Mouse (Mus musculus): ENCODE data around the gene Ssx2ip. TPM values are rescaled to one million over a fixed set of nuclear protein-coding genes. Genes with fewer than 3 reads are reported as not detected.

The Ssx2ip gene
- polyA plus RNA-seq, 1 experiment from 2014 or later: 28.8 TPM

- 91% methylated on average over 16 of the region's 16 CpGs for WGBS
- no peak overlapping the region for H3K9ac ChIP-seq (ENCODE audit: low read length)
- H3K4me2 ChIP-seq (ENCODE audit: low read depth): no peak overlapping the region
- no peaks in the 10 kb centered on the region for H3K36me3 ChIP-seq (ENCODE audit: control insufficient read depth, insufficient read depth, low read length)
- H3K4me1 ChIP-seq (ENCODE audit: control insufficient read depth, insufficient read depth, low read length): peaks cover 10% of the 10 kb centered on the region; the same call in 1 of the 2 replicates
- DNase-seq (ENCODE audit: low spot score) (no peak), ATAC-seq (ENCODE audit: insufficient read depth, low FRiP score, low TSS enrichment) (no peak)
- no peak overlapping the region for H3K4me3 ChIP-seq (ENCODE audit: low read depth, low read length)
- H3K27ac ChIP-seq (ENCODE audit: low read depth, low read length): no peak overlapping the region
- H3K27me3 ChIP-seq (ENCODE audit: control insufficient read depth, insufficient read depth, low read length): no peaks in the 10 kb centered on the region
- H3K9me3 ChIP-seq (ENCODE audit: control insufficient read depth, low read length): no peaks in the 10 kb centered on the region
Observed at GRCm38 (mm10) chr3:146407086-146407721, 2.8 kb downstream of the Ssx2ip start.

GRCm38 (mm10) chr3:146410114-146410513, 5.7 kb downstream of the Ssx2ip start:
- H3K4me1 ChIP-seq (ENCODE audit: control insufficient read depth, insufficient read depth, low read length): peaks cover 9% of the 10 kb centered on the region; the same call in 1 of the 2 replicates
- no peaks in the 10 kb centered on the region for H3K36me3 ChIP-seq (ENCODE audit: control insufficient read depth, insufficient read depth, low read length)
- DNase-seq (ENCODE audit: low spot score) (no peak), ATAC-seq (ENCODE audit: insufficient read depth, low FRiP score, low TSS enrichment) (no peak)
- no peaks in the 10 kb centered on the region for H3K9me3 ChIP-seq (ENCODE audit: control insufficient read depth, low read length)
- no peak overlapping the region for H3K4me3 ChIP-seq (ENCODE audit: low read depth, low read length)
- no peak overlapping the region for H3K27ac ChIP-seq (ENCODE audit: low read depth, low read length)
- H3K9ac ChIP-seq (ENCODE audit: low read length): no peak overlapping the region
- no peaks in the 10 kb centered on the region for H3K27me3 ChIP-seq (ENCODE audit: control insufficient read depth, insufficient read depth, low read length)
- no peak overlapping the region for H3K4me2 ChIP-seq (ENCODE audit: low read depth)
- WGBS: 88% methylated on average over 7 of the region's 7 CpGs

GRCm38 (mm10) chr3:146412008-146412407, 7.6 kb downstream of the Ssx2ip start:
- Histone ChIP-seq H3K27me3 (ENCODE audit: control insufficient read depth, insufficient read depth, low read length) (no peaks in the 10 kb centered on the region), H3K9ac (ENCODE audit: low read length) (no peak overlapping the region), H3K36me3 (ENCODE audit: control insufficient read depth, insufficient read depth, low read length) (no peaks in the 10 kb centered on the region), H3K4me2 (ENCODE audit: low read depth) (no peak overlapping the region), H3K4me1 (ENCODE audit: control insufficient read depth, insufficient read depth, low read length) (0 out of 2 replicates have a peak, but pooled peaks cover 2% of the 10 kb centered on the region), H3K27ac (ENCODE audit: low read depth, low read length) (no peak overlapping the region), H3K9me3 (ENCODE audit: control insufficient read depth, low read length) (no peaks in the 10 kb centered on the region), H3K4me3 (ENCODE audit: low read depth, low read length) (no peak overlapping the region)
- DNase-seq (ENCODE audit: low spot score): no peak
- ATAC-seq (ENCODE audit: insufficient read depth, low FRiP score, low TSS enrichment): no peak
- WGBS: 98% methylated on average over 2 of the region's 2 CpGs

- no peak overlapping the region for H3K4me2 ChIP-seq (ENCODE audit: low read depth)
- no peaks in the 10 kb centered on the region for H3K9me3 ChIP-seq (ENCODE audit: control insufficient read depth, low read length)
- H3K27ac ChIP-seq (ENCODE audit: low read depth, low read length): no peak overlapping the region
- WGBS: 91% methylated on average over 7 of the region's 7 CpGs
- H3K27me3 ChIP-seq (ENCODE audit: control insufficient read depth, insufficient read depth, low read length): no peaks in the 10 kb centered on the region
- H3K9ac ChIP-seq (ENCODE audit: low read length): no peak overlapping the region
- H3K4me3 ChIP-seq (ENCODE audit: low read depth, low read length): no peak overlapping the region
- no peaks in the 10 kb centered on the region for H3K4me1 ChIP-seq (ENCODE audit: control insufficient read depth, insufficient read depth, low read length)
- ATAC-seq (ENCODE audit: insufficient read depth, low FRiP score, low TSS enrichment) (no peak), DNase-seq (ENCODE audit: low spot score) (no peak)
- no peaks in the 10 kb centered on the region for H3K36me3 ChIP-seq (ENCODE audit: control insufficient read depth, insufficient read depth, low read length)
Observed at GRCm38 (mm10) chr3:146412480-146412879, 8.0 kb downstream of the Ssx2ip start.

- Histone ChIP-seq H3K27ac (ENCODE audit: low read depth, low read length) (no peak overlapping the region), H3K4me2 (ENCODE audit: low read depth) (no peak overlapping the region), H3K4me3 (ENCODE audit: low read depth, low read length) (no peak overlapping the region), H3K4me1 (ENCODE audit: control insufficient read depth, insufficient read depth, low read length) (no peaks in the 10 kb centered on the region), H3K9me3 (ENCODE audit: control insufficient read depth, low read length) (no peaks in the 10 kb centered on the region), H3K27me3 (ENCODE audit: control insufficient read depth, insufficient read depth, low read length) (no peaks in the 10 kb centered on the region), H3K36me3 (ENCODE audit: control insufficient read depth, insufficient read depth, low read length) (no peaks in the 10 kb centered on the region), H3K9ac (ENCODE audit: low read length) (no peak overlapping the region)
- WGBS: 93% methylated on average over 13 of the region's 13 CpGs
- DNase-seq (ENCODE audit: low spot score) (no peak), ATAC-seq (ENCODE audit: insufficient read depth, low FRiP score, low TSS enrichment) (no peak)
Observed at GRCm38 (mm10) chr3:146413016-146413415, 8.6 kb downstream of the Ssx2ip start.

GRCm38 (mm10) chr3:146413992-146414391, 9.6 kb downstream of the Ssx2ip start:
- 92% methylated on average over 4 of the region's 4 CpGs for WGBS

GRCm38 (mm10) chr3:146414555-146414954, 10.1 kb downstream of the Ssx2ip start:
- no peaks in the 10 kb centered on the region for H3K9me3 ChIP-seq (ENCODE audit: control insufficient read depth, low read length)
- DNase-seq (ENCODE audit: low spot score) (no peak), ATAC-seq (ENCODE audit: insufficient read depth, low FRiP score, low TSS enrichment) (no peak)
- H3K9ac ChIP-seq (ENCODE audit: low read length): no peak overlapping the region
- H3K27ac ChIP-seq (ENCODE audit: low read depth, low read length): no peak overlapping the region
- H3K27me3 ChIP-seq (ENCODE audit: control insufficient read depth, insufficient read depth, low read length): no peaks in the 10 kb centered on the region
- no peaks in the 10 kb centered on the region for H3K4me1 ChIP-seq (ENCODE audit: control insufficient read depth, insufficient read depth, low read length)
- no peak overlapping the region for H3K4me2 ChIP-seq (ENCODE audit: low read depth)
- no peak overlapping the region for H3K4me3 ChIP-seq (ENCODE audit: low read depth, low read length)
- 93% methylated on average over 12 of the region's 12 CpGs for WGBS
- H3K36me3 ChIP-seq (ENCODE audit: control insufficient read depth, insufficient read depth, low read length): no peaks in the 10 kb centered on the region

More at GRCm38 (mm10) chr3:146413992-146414391, 9.6 kb downstream of the Ssx2ip start:
- Histone ChIP-seq H3K4me1 (ENCODE audit: control insufficient read depth, insufficient read depth, low read length) (no peaks in the 10 kb centered on the region), H3K4me3 (ENCODE audit: low read depth, low read length) (no peak overlapping the region), H3K27me3 (ENCODE audit: control insufficient read depth, insufficient read depth, low read length) (no peaks in the 10 kb centered on the region), H3K9me3 (ENCODE audit: control insufficient read depth, low read length) (no peaks in the 10 kb centered on the region), H3K9ac (ENCODE audit: low read length) (no peak overlapping the region), H3K4me2 (ENCODE audit: low read depth) (no peak overlapping the region), H3K36me3 (ENCODE audit: control insufficient read depth, insufficient read depth, low read length) (no peaks in the 10 kb centered on the region), H3K27ac (ENCODE audit: low read depth, low read length) (no peak overlapping the region)
- no peak for ATAC-seq (ENCODE audit: insufficient read depth, low FRiP score, low TSS enrichment)
- DNase-seq (ENCODE audit: low spot score): no peak

GRCm38 (mm10) chr3:146417873-146418272, 13.4 kb downstream of the Ssx2ip start:
- Histone ChIP-seq H3K27me3 (ENCODE audit: control insufficient read depth, insufficient read depth, low read length) (no peaks in the 10 kb centered on the region), H3K4me1 (ENCODE audit: control insufficient read depth, insufficient read depth, low read length) (no peaks in the 10 kb centered on the region), H3K4me2 (ENCODE audit: low read depth) (no peak overlapping the region), H3K9me3 (ENCODE audit: control insufficient read depth, low read length) (no peaks in the 10 kb centered on the region), H3K36me3 (ENCODE audit: control insufficient read depth, insufficient read depth, low read length) (no peaks in the 10 kb centered on the region), H3K9ac (ENCODE audit: low read length) (no peak overlapping the region), H3K27ac (ENCODE audit: low read depth, low read length) (no peak overlapping the region), H3K4me3 (ENCODE audit: low read depth, low read length) (no peak overlapping the region)
- no peak for ATAC-seq (ENCODE audit: insufficient read depth, low FRiP score, low TSS enrichment)
- DNase-seq (ENCODE audit: low spot score): no peak
- 96% methylated on average over 8 of the region's 8 CpGs for WGBS

- Histone ChIP-seq H3K27ac (ENCODE audit: low read depth, low read length) (no peak overlapping the region), H3K4me1 (ENCODE audit: control insufficient read depth, insufficient read depth, low read length) (no peaks in the 10 kb centered on the region), H3K36me3 (ENCODE audit: control insufficient read depth, insufficient read depth, low read length) (no peaks in the 10 kb centered on the region), H3K4me2 (ENCODE audit: low read depth) (no peak overlapping the region), H3K9me3 (ENCODE audit: control insufficient read depth, low read length) (no peaks in the 10 kb centered on the region), H3K4me3 (ENCODE audit: low read depth, low read length) (no peak overlapping the region), H3K27me3 (ENCODE audit: control insufficient read depth, insufficient read depth, low read length) (no peaks in the 10 kb centered on the region), H3K9ac (ENCODE audit: low read length) (no peak overlapping the region)
- no peak for DNase-seq (ENCODE audit: low spot score)
- no peak for ATAC-seq (ENCODE audit: insufficient read depth, low FRiP score, low TSS enrichment)
- 92% methylated on average over 7 of the region's 7 CpGs for WGBS
Observed at GRCm38 (mm10) chr3:146418901-146419300, 14.5 kb downstream of the Ssx2ip start.

Measured in neural tube, embryonic 11.5 days (tissue).